Mouse (Mus musculus) bone marrow, adult 2 months (tissue): ENCODE data around the gene Aif1.
"Not testable (repeated sequence)": the region's sequence is repeated elsewhere in the genome, so short reads cannot be mapped to it uniquely, and the experiment has no call there.

Experiments used
- CTCF ChIP-seq: fragments of 200-500 bp; IDR thresholded peaks from 2 replicates; pipeline ENCODE4 v1.5.1; 2011; ENCODE audit warnings: low read length, control low read depth; ENCODE audit not compliant: control insufficient read depth, insufficient read depth
- POLR2A ChIP-seq: fragments of 200-500 bp; IDR thresholded peaks from 2 replicates; pipeline ENCODE4 v1.6.1; 2011; ENCODE audit warnings: low read depth, mild to moderate bottlenecking, control low read depth, low read length, borderline replicate concordance; ENCODE audit not compliant: control insufficient read depth

GRCm38 (mm10) chr17:35123287-35123686 is 52.6 kb downstream of the Aif1 start:
- not testable (repeated sequence) for TF ChIP-seq POLR2A, CTCF
